Mouse (Mus musculus): ENCODE data around the gene Fignl2. TPM values are rescaled to one million over a fixed set of nuclear protein-coding genes. Genes with fewer than 3 reads are reported as not detected.
A peak's percentile ranks its signal among the peaks of the same experiment; 100 is the strongest.

Gene Fignl2
- polyA plus RNA-seq, 1 experiment from 2014 or later = 1.7 TPM

GRCm38 (mm10) chr15:101052560-101053501, 25.5 kb downstream of the Fignl2 start:
- Histone ChIP-seq H3K4me1 (ENCODE audit: control insufficient read depth, insufficient read depth, low read length) (peaks cover 16% of the 10 kb centered on the region), H3K9me3 (ENCODE audit: control insufficient read depth, low read length) (no peaks in the 10 kb centered on the region), H3K4me2 (ENCODE audit: low read depth) (peak overlapping the region; percentile 50), H3K36me3 (ENCODE audit: control insufficient read depth, insufficient read depth, low read length) (no peaks in the 10 kb centered on the region), H3K27ac (ENCODE audit: low read depth, low read length) (no peak overlapping the region), H3K4me3 (ENCODE audit: low read depth, low read length) (peak overlapping the region; percentile 27), H3K9ac (ENCODE audit: low read length) (peak overlapping the region; percentile 41; the same call in 1 of the 2 replicates), H3K27me3 (ENCODE audit: control insufficient read depth, insufficient read depth, low read length) (peaks cover 14% of the 10 kb centered on the region)
- 10% methylated on average over 103 of the region's 120 CpGs for WGBS
- DNase-seq (ENCODE audit: low spot score) (peak; percentile 79), ATAC-seq (ENCODE audit: insufficient read depth, low FRiP score, low TSS enrichment) (no peak)

- H3K27ac ChIP-seq (ENCODE audit: low read depth, low read length) = no peak overlapping the region
- no peaks in the 10 kb centered on the region for H3K36me3 ChIP-seq (ENCODE audit: control insufficient read depth, insufficient read depth, low read length)
- H3K4me3 ChIP-seq (ENCODE audit: low read depth, low read length) = no peak overlapping the region
- ATAC-seq (ENCODE audit: insufficient read depth, low FRiP score, low TSS enrichment) (peak; percentile 24; the same call in 1 of the 2 replicates), DNase-seq (ENCODE audit: low spot score) (peak; percentile 49)
- peaks cover 22% of the 10 kb centered on the region for H3K4me1 ChIP-seq (ENCODE audit: control insufficient read depth, insufficient read depth, low read length)
- peaks cover 20% of the 10 kb centered on the region for H3K27me3 ChIP-seq (ENCODE audit: control insufficient read depth, insufficient read depth, low read length)
- WGBS = 21% methylated on average over 10 of the region's 10 CpGs
- H3K4me2 ChIP-seq (ENCODE audit: low read depth) = no peak overlapping the region
- H3K9ac ChIP-seq (ENCODE audit: low read length) = no peak overlapping the region
- no peaks in the 10 kb centered on the region for H3K9me3 ChIP-seq (ENCODE audit: control insufficient read depth, low read length)
Measured at GRCm38 (mm10) chr15:101051869-101052268, 26.5 kb downstream of the Fignl2 start.

GRCm38 (mm10) chr15:101048338-101048896, 29.9 kb downstream of the Fignl2 start:
- Histone ChIP-seq H3K9ac (ENCODE audit: low read length) (no peak overlapping the region), H3K36me3 (ENCODE audit: control insufficient read depth, insufficient read depth, low read length) (no peaks in the 10 kb centered on the region), H3K4me3 (ENCODE audit: low read depth, low read length) (no peak overlapping the region), H3K9me3 (ENCODE audit: control insufficient read depth, low read length) (no peaks in the 10 kb centered on the region), H3K27me3 (ENCODE audit: control insufficient read depth, insufficient read depth, low read length) (peaks cover 38% of the 10 kb centered on the region), H3K4me1 (ENCODE audit: control insufficient read depth, insufficient read depth, low read length) (peaks cover 25% of the 10 kb centered on the region), H3K27ac (ENCODE audit: low read depth, low read length) (no peak overlapping the region), H3K4me2 (ENCODE audit: low read depth) (no peak overlapping the region)
- 49% methylated on average over 5 of the region's 5 CpGs for WGBS
- DNase-seq (ENCODE audit: low spot score) (no peak), ATAC-seq (ENCODE audit: insufficient read depth, low FRiP score, low TSS enrichment) (no peak)

GRCm38 (mm10) chr15:101047194-101047555, 31.2 kb downstream of the Fignl2 start, which contains the start of gene Gm47841:
TSS of gene Gm47841 (minus strand) at chr15:101047397.
- H3K9ac ChIP-seq (ENCODE audit: low read length) = peak within 1 kb of the TSS; percentile 64
- under 1% methylated on average over 22 of the region's 23 CpGs for WGBS
- H3K4me1 ChIP-seq (ENCODE audit: control insufficient read depth, insufficient read depth, low read length) = peaks cover 21% of the 10 kb centered on the region
- H3K4me2 ChIP-seq (ENCODE audit: low read depth) = peak within 1 kb of the TSS; percentile 99
- H3K27me3 ChIP-seq (ENCODE audit: control insufficient read depth, insufficient read depth, low read length) = peaks cover 35% of the 10 kb centered on the region
- no peak for DNase-seq (ENCODE audit: low spot score)
- no peaks in the 10 kb centered on the region for H3K9me3 ChIP-seq (ENCODE audit: control insufficient read depth, low read length)
- peak within 1 kb of the TSS; percentile 47 for H3K4me3 ChIP-seq (ENCODE audit: low read depth, low read length)
- no peak for ATAC-seq (ENCODE audit: insufficient read depth, low FRiP score, low TSS enrichment)
- H3K27ac ChIP-seq (ENCODE audit: low read depth, low read length) = no peak within 1 kb of the TSS
- no peaks in the 10 kb centered on the region for H3K36me3 ChIP-seq (ENCODE audit: control insufficient read depth, insufficient read depth, low read length)

- H3K9me3 ChIP-seq (ENCODE audit: control insufficient read depth, low read length) = no peaks in the 10 kb centered on the region
- H3K36me3 ChIP-seq (ENCODE audit: control insufficient read depth, insufficient read depth, low read length) = no peaks in the 10 kb centered on the region
- DNase-seq (ENCODE audit: low spot score) (peak; percentile 54), ATAC-seq (ENCODE audit: insufficient read depth, low FRiP score, low TSS enrichment) (peak; percentile 58)
- peak overlapping the region; percentile 99 for H3K4me2 ChIP-seq (ENCODE audit: low read depth)
- peak overlapping the region; percentile 64 for H3K9ac ChIP-seq (ENCODE audit: low read length)
- peaks cover 35% of the 10 kb centered on the region for H3K27me3 ChIP-seq (ENCODE audit: control insufficient read depth, insufficient read depth, low read length)
- no peak overlapping the region for H3K27ac ChIP-seq (ENCODE audit: low read depth, low read length)
- WGBS = under 1% methylated on average over 53 of the region's 77 CpGs
- H3K4me1 ChIP-seq (ENCODE audit: control insufficient read depth, insufficient read depth, low read length) = peaks cover 16% of the 10 kb centered on the region
- peak overlapping the region; percentile 47 for H3K4me3 ChIP-seq (ENCODE audit: low read depth, low read length)
Measured at GRCm38 (mm10) chr15:101046527-101047193, 31.7 kb downstream of the Fignl2 start.

- Histone ChIP-seq H3K4me2 (ENCODE audit: low read depth) (peak overlapping the region; percentile 99), H3K4me1 (ENCODE audit: control insufficient read depth, insufficient read depth, low read length) (peaks cover 15% of the 10 kb centered on the region; the same call in 1 of the 2 replicates), H3K27me3 (ENCODE audit: control insufficient read depth, insufficient read depth, low read length) (peaks cover 35% of the 10 kb centered on the region), H3K4me3 (ENCODE audit: low read depth, low read length) (peak overlapping the region; percentile 47), H3K9ac (ENCODE audit: low read length) (peak overlapping the region; percentile 64), H3K36me3 (ENCODE audit: control insufficient read depth, insufficient read depth, low read length) (no peaks in the 10 kb centered on the region), H3K27ac (ENCODE audit: low read depth, low read length) (no peak overlapping the region), H3K9me3 (ENCODE audit: control insufficient read depth, low read length) (no peaks in the 10 kb centered on the region)
- DNase-seq (ENCODE audit: low spot score) = peak; percentile 43
- WGBS = 1% methylated on average over 43 of the region's 43 CpGs
- ATAC-seq (ENCODE audit: insufficient read depth, low FRiP score, low TSS enrichment) = no peak
Measured at GRCm38 (mm10) chr15:101046039-101046526, 32.3 kb downstream of the Fignl2 start.

GRCm38 (mm10) chr15:101044531-101044930, 33.8 kb downstream of the Fignl2 start:
- no peaks in the 10 kb centered on the region for H3K36me3 ChIP-seq (ENCODE audit: control insufficient read depth, insufficient read depth, low read length)
- H3K4me3 ChIP-seq (ENCODE audit: low read depth, low read length) = no peak overlapping the region
- no peak overlapping the region for H3K9ac ChIP-seq (ENCODE audit: low read length)
- DNase-seq (ENCODE audit: low spot score) (no peak), ATAC-seq (ENCODE audit: insufficient read depth, low FRiP score, low TSS enrichment) (no peak)
- no peak overlapping the region for H3K27ac ChIP-seq (ENCODE audit: low read depth, low read length)
- H3K27me3 ChIP-seq (ENCODE audit: control insufficient read depth, insufficient read depth, low read length) = peaks cover 45% of the 10 kb centered on the region
- H3K4me2 ChIP-seq (ENCODE audit: low read depth) = no peak overlapping the region
- no peaks in the 10 kb centered on the region for H3K9me3 ChIP-seq (ENCODE audit: control insufficient read depth, low read length)
- H3K4me1 ChIP-seq (ENCODE audit: control insufficient read depth, insufficient read depth, low read length) = peaks cover 15% of the 10 kb centered on the region; the same call in 1 of the 2 replicates
- WGBS = 59% methylated on average over 6 of the region's 6 CpGs

GRCm38 (mm10) chr15:101042613-101043012, 35.8 kb downstream of the Fignl2 start:
- peaks cover 44% of the 10 kb centered on the region for H3K27me3 ChIP-seq (ENCODE audit: control insufficient read depth, insufficient read depth, low read length)

More at GRCm38 (mm10) chr15:101042613-101043012, 35.8 kb downstream of the Fignl2 start:
- no peak overlapping the region for H3K4me3 ChIP-seq (ENCODE audit: low read depth, low read length)
- no peak overlapping the region for H3K9ac ChIP-seq (ENCODE audit: low read length)
- no peaks in the 10 kb centered on the region for H3K36me3 ChIP-seq (ENCODE audit: control insufficient read depth, insufficient read depth, low read length)
- no peak overlapping the region for H3K27ac ChIP-seq (ENCODE audit: low read depth, low read length)
- 28% methylated on average over 6 of the region's 6 CpGs for WGBS
- no peak for ATAC-seq (ENCODE audit: insufficient read depth, low FRiP score, low TSS enrichment)
- no peaks in the 10 kb centered on the region for H3K9me3 ChIP-seq (ENCODE audit: control insufficient read depth, low read length)
- DNase-seq (ENCODE audit: low spot score) = peak; percentile 73
- peaks cover 15% of the 10 kb centered on the region; the same call in 1 of the 2 replicates for H3K4me1 ChIP-seq (ENCODE audit: control insufficient read depth, insufficient read depth, low read length)
- no peak overlapping the region for H3K4me2 ChIP-seq (ENCODE audit: low read depth)

Data from neural tube, embryonic 11.5 days (tissue).